11 mouse cellular contexts compared by ENCODE assay signal in genomic region chr6:122867914-122868313, GRCm38 (mm10). TPM values are rescaled to one million over a fixed set of nuclear protein-coding genes. Genes with fewer than 3 reads are reported as not detected.
DNase-seq lines count a peak whose midpoint lies in the region; ATAC-seq and TF ChIP-seq lines count a peak whose summit lies in the region.
"Had no signal": no experiment of that assay in that cellular context is flagged by ENCODE, and none has a peak within 500 bp of the region (broad histone marks: within the 10 kb centered on the region; RNA-seq: fewer than 3 reads in every experiment).

No protein-coding gene starts in this region.

- H3K27ac ChIP-seq in forebrain, embryonic 14.5 days (ENCODE audit: low read depth, low read length) = no peak overlapping the region
- no peak overlapping the region for H3K27ac ChIP-seq in forebrain, embryonic 12.5 days
- no peak overlapping the region for H3K27ac ChIP-seq in left cerebral cortex, adult 2 months
- H3K27ac ChIP-seq: stomach, embryonic 15.5 days had no signal

- TF ChIP-seq CTCF in left cerebral cortex, adult 2 months (IDR thresholded peaks at IDR 0.05) = peak; percentile 45

- no peak overlapping the region for H3K4me2 ChIP-seq in forebrain, embryonic 14.5 days (ENCODE audit: low read length)
- H3K4me2 ChIP-seq in forebrain, embryonic 12.5 days = no peak overlapping the region
- H3K4me2 ChIP-seq: stomach, embryonic 15.5 days had no signal

- peak; percentile 8 for DNase-seq in forebrain, embryonic 14.5 days (ENCODE audit: low spot score)
- DNase-seq in left cerebral cortex, adult 2 months (ENCODE audit: extremely low spot score in 1 of 2, low spot score in 2 of 2) = no peak
- DNase-seq in left cerebral cortex, adult 8-10 months (ENCODE audit: low spot score in 2 of 2) = no peak
- DNase-seq in 416B (ENCODE audit: low read depth) = peak; percentile 61
- no peak for DNase-seq in cerebellum, adult 9-10 months
- no peak for DNase-seq in urinary bladder, adult 2 months (ENCODE audit: low spot score)
- DNase-seq: cerebellum, postnatal 10 days; gastrocnemius, postnatal 36 days had no signal

- intact Hi-C loops in left cerebral cortex, adult 2 months (cut with DNase I) = no loop called here

- no peak overlapping the region for H3K4me3 ChIP-seq in forebrain, embryonic 14.5 days (ENCODE audit: low read depth, low read length)
- no peak overlapping the region for H3K4me3 ChIP-seq in forebrain, embryonic 12.5 days (replicated peaks)
- no peak overlapping the region for H3K4me3 ChIP-seq in left cerebral cortex, adult 2 months
- H3K4me3 ChIP-seq: stomach, embryonic 15.5 days had no signal

- ATAC-seq in forebrain, embryonic 14.5 days = no peak
- ATAC-seq in forebrain, embryonic 12.5 days (ENCODE audit: low FRiP score) = no peak
- peak; percentile 73 for ATAC-seq in common myeloid progenitor, adult 5-6 weeks (replicated peaks; ENCODE audit: low read depth, poor library complexity, severe bottlenecking)

- H3K9me3 ChIP-seq in forebrain, embryonic 14.5 days (replicated peaks; ENCODE audit: control insufficient read depth, low read length) = no peaks in the 10 kb centered on the region
- 0 out of 2 replicates have a peak, but pooled peaks cover 1% of the 10 kb centered on the region for H3K9me3 ChIP-seq in forebrain, embryonic 12.5 days
- H3K9me3 ChIP-seq: stomach, embryonic 15.5 days had no signal

- H3K36me3 ChIP-seq in forebrain, embryonic 14.5 days (ENCODE audit: control insufficient read depth, insufficient read depth, low read length) = no peaks in the 10 kb centered on the region
- no peaks in the 10 kb centered on the region for H3K36me3 ChIP-seq in forebrain, embryonic 12.5 days (replicated peaks)
- H3K36me3 ChIP-seq: stomach, embryonic 15.5 days had no signal

- H3K4me1 ChIP-seq in forebrain, embryonic 14.5 days (ENCODE audit: control insufficient read depth, insufficient read depth, low read length) = no peaks in the 10 kb centered on the region
- H3K4me1 ChIP-seq in forebrain, embryonic 12.5 days = no peaks in the 10 kb centered on the region
- H3K4me1 ChIP-seq: stomach, embryonic 15.5 days had no signal

- H3K27me3 ChIP-seq in forebrain, embryonic 14.5 days (replicated peaks; ENCODE audit: control insufficient read depth, insufficient read depth, low read length) = no peaks in the 10 kb centered on the region
- H3K27me3 ChIP-seq in forebrain, embryonic 12.5 days = 0 out of 2 replicates have a peak, but pooled peaks cover 8% of the 10 kb centered on the region
- H3K27me3 ChIP-seq: stomach, embryonic 15.5 days had no signal

- 67% methylated on average over 4 of the region's 4 CpGs for WGBS in forebrain, embryonic 14.5 days
- 78% methylated on average over 4 of the region's 4 CpGs for WGBS in forebrain, embryonic 12.5 days

- no peak overlapping the region for H3K9ac ChIP-seq in forebrain, embryonic 14.5 days (ENCODE audit: low read length)
- no peak overlapping the region for H3K9ac ChIP-seq in forebrain, embryonic 12.5 days
- H3K9ac ChIP-seq: stomach, embryonic 15.5 days had no signal

RNA-seq across cellular contexts. Expression of gene Necap1, which starts 6.4 kb away (rescaled TPM):
- polyA plus RNA-seq in forebrain, embryonic 14.5 days (2014; fragmentation: Nextera tagmentation; extraction: Ambion mirVana) = 106 and 123 TPM in 2 replicates
- 67.0 and 73.4 TPM in 2 replicates for polyA plus RNA-seq in forebrain, embryonic 12.5 days (2016; fragmentation: Nextera tagmentation; extraction: Ambion mirVana)
- 100 to 1,000 TPM; 171 to 192 TPM for total RNA-seq in left cerebral cortex, adult 2 months (2021)
- 100 to 1,000 TPM; 179 to 215 (median 196) TPM for total RNA-seq in left cerebral cortex, adult 8-10 months (2022)
- 10.1 and 13.3 TPM in 2 replicates for total RNA-seq in common myeloid progenitor, adult 5-6 weeks (2017)
- 25.5 and 33.1 TPM in 2 replicates for polyA plus RNA-seq in urinary bladder, adult 2 months (2012; rRNA removed)

RNA-seq across cellular contexts. Expression of gene C3ar1, which starts 12.0 kb away (rescaled TPM):
- polyA plus RNA-seq in forebrain, embryonic 14.5 days (2014; fragmentation: Nextera tagmentation; extraction: Ambion mirVana) = 1.1 and 1.2 TPM in 2 replicates
- 1.2 TPM in 2 replicates for polyA plus RNA-seq in forebrain, embryonic 12.5 days (2016; fragmentation: Nextera tagmentation; extraction: Ambion mirVana)
- under 1 TPM; 0.47 to 0.75 TPM for total RNA-seq in left cerebral cortex, adult 2 months (2021)
- 1 to 10 TPM in 3 of 4 experiments, under 1 TPM in 1; 0.78 to 6.1 (median 2.8) TPM for total RNA-seq in left cerebral cortex, adult 8-10 months (2022)
- not detected in 2 replicates for total RNA-seq in common myeloid progenitor, adult 5-6 weeks (2017)
- polyA plus RNA-seq in urinary bladder, adult 2 months (2012; rRNA removed) = 6.4 TPM in 2 replicates

RNA-seq across cellular contexts. Expression of gene Foxj2, which starts 48.2 kb away (rescaled TPM):
- 4.9 and 6.4 TPM in 2 replicates for polyA plus RNA-seq in forebrain, embryonic 14.5 days (2014; fragmentation: Nextera tagmentation; extraction: Ambion mirVana)
- polyA plus RNA-seq in forebrain, embryonic 12.5 days (2016; fragmentation: Nextera tagmentation; extraction: Ambion mirVana) = 5.7 and 5.8 TPM in 2 replicates
- total RNA-seq in left cerebral cortex, adult 2 months (2021) = 10 to 100 TPM; 28.4 to 29.2 TPM
- total RNA-seq in left cerebral cortex, adult 8-10 months (2022) = 10 to 100 TPM; 27.5 to 28.4 (median 28.0) TPM
- 6.4 and 6.7 TPM in 2 replicates for total RNA-seq in common myeloid progenitor, adult 5-6 weeks (2017)
- 7.2 and 15.7 TPM in 2 replicates for polyA plus RNA-seq in urinary bladder, adult 2 months (2012; rRNA removed)

RNA-seq across cellular contexts. Expression of gene Clec4a1, which starts 53.7 kb away (rescaled TPM):
- polyA plus RNA-seq in forebrain, embryonic 14.5 days (2014; fragmentation: Nextera tagmentation; extraction: Ambion mirVana) = 1.2 TPM in 2 replicates
- 0.67 and 0.87 TPM in 2 replicates for polyA plus RNA-seq in forebrain, embryonic 12.5 days (2016; fragmentation: Nextera tagmentation; extraction: Ambion mirVana)
- total RNA-seq in left cerebral cortex, adult 2 months (2021) = under 1 TPM; 0.58 to 0.86 TPM
- under 1 TPM; 0.23 to 0.71 (median 0.27) TPM for total RNA-seq in left cerebral cortex, adult 8-10 months (2022)
- total RNA-seq in common myeloid progenitor, adult 5-6 weeks (2017) = 0.87 TPM in 1 of 2 replicates, not detected in the other
- 11.0 and 11.4 TPM in 2 replicates for polyA plus RNA-seq in urinary bladder, adult 2 months (2012; rRNA removed)

Comparison
In these comparisons a context has a peak if more than half of its experiments do, and no peak if none do; other contexts are left out.
1. DNase-seq: peak in forebrain, embryonic 14.5 days (single experiment) and 416B (single experiment); none in left cerebral cortex, adult 2 months (0 of 2), left cerebral cortex, adult 8-10 months (0 of 2), cerebellum, adult 9-10 months (single experiment) and urinary bladder, adult 2 months (single experiment).
2. RNA of gene Necap1, which starts 6.4 kb away (total RNA-seq): 179 to 215 TPM in left cerebral cortex, adult 8-10 months and 171 to 192 TPM in left cerebral cortex, adult 2 months; 10.1 to 13.3 TPM in common myeloid progenitor, adult 5-6 weeks; every median in the first group is over 10 times any median in the second.